Mouse (Mus musculus): ENCODE results near the gene Fut9. TPM values are rescaled to one million over a fixed set of nuclear protein-coding genes. Genes with fewer than 3 reads are reported as not detected.

The Fut9 gene
- total and polyA plus RNA-seq, 3 experiments = not detected

- dilution Hi-C loops (cut with MboI; ENCODE audit: extremely low pct_ligation_motif_present, extremely low pct_unique_long_range_greater_than_20kb, low sequenced_read_pairs) = no loop called here
Observed at GRCm38 (mm10) chr4:25645580-25645979, 154.5 kb downstream of the Fut9 start.

GRCm38 (mm10) chr4:25641993-25642392 is 158.1 kb downstream of the Fut9 start:
- no peaks in the 10 kb centered on the region for H3K4me1 ChIP-seq (ENCODE audit: control insufficient read depth in 1 of 2, insufficient read depth in 2 of 2)
- H3K4me2 ChIP-seq (ENCODE audit: insufficient read depth, low read depth, poor library complexity, severe bottlenecking) = no peak overlapping the region
- H3K79me2 ChIP-seq (replicated peaks; ENCODE audit: control insufficient read depth, extremely low read depth, insufficient read depth, poor library complexity, severe bottlenecking) = no peaks in the 10 kb centered on the region
- no peaks in the 10 kb centered on the region for H3K9me3 ChIP-seq (replicated peaks; ENCODE audit: low read length)
- H3K27me3 ChIP-seq (replicated peaks) = no peaks in the 10 kb centered on the region
- H3K27ac ChIP-seq (ENCODE audit: insufficient read depth, low read depth) = no peak overlapping the region
- in situ Hi-C loops (cut with MboI; ENCODE audit: low pct_ligation_motif_present, low pct_unique_long_range_greater_than_20kb, low sequenced_read_pairs) = no loop called here
- dilution Hi-C loops (cut with MboI; ENCODE audit: extremely low pct_ligation_motif_present, extremely low pct_unique_long_range_greater_than_20kb, low sequenced_read_pairs) = no loop called here
- DNase-seq (ENCODE audit: extremely low read depth) = no peak
- H3K4me3 ChIP-seq (replicated peaks in 1 of 3; ENCODE audit: low read depth in 2 of 3, low read length in 2 of 3, poor library complexity in 1 of 3) = no peak overlapping the region
- H3K9ac ChIP-seq (ENCODE audit: insufficient read depth, low read depth) = no peak overlapping the region
- no peaks in the 10 kb centered on the region for H3K36me3 ChIP-seq (replicated peaks in 1 of 2; ENCODE audit: control insufficient read depth in 1 of 2, insufficient read depth in 1 of 2, low read length in 1 of 2)
- no peak for TF ChIP-seq KAT2A (IDR thresholded peaks at IDR 0.05; ENCODE audit: insufficient replicate concordance, low read length)
- no peak for TF ChIP-seq ELF1 (IDR thresholded peaks at IDR 0.05; ENCODE audit: low read depth, low read length)
- no peak for TF ChIP-seq NRF1 (IDR thresholded peaks at IDR 0.05; ENCODE audit: low read depth, low read length)
- TF ChIP-seq MYC (IDR thresholded peaks at IDR 0.05; ENCODE audit: low read depth, low read length) = no peak
- no peak for TF ChIP-seq CTCF (conservative IDR thresholded peaks at IDR 0.05 in 1 of 2, IDR thresholded peaks at IDR 0.05 in 1 of 2; ENCODE audit: low read depth in 2 of 2, low read length in 2 of 2)
- no peak for TF ChIP-seq SMC3 (IDR thresholded peaks at IDR 0.05; ENCODE audit: low read depth, low read length)
- TF ChIP-seq ZKSCAN1 (IDR thresholded peaks at IDR 0.05; ENCODE audit: borderline replicate concordance, low read depth, low read length) = no peak
- TF ChIP-seq E2F4 (IDR thresholded peaks at IDR 0.05; ENCODE audit: insufficient replicate concordance, low read depth, low read length) = no peak
- TF ChIP-seq HCFC1 (IDR thresholded peaks at IDR 0.05; ENCODE audit: low read depth, low read length) = no peak
- no peak for TF ChIP-seq ETS1 (conservative IDR thresholded peaks at IDR 0.05; ENCODE audit: low read depth, low read length)
- no peak for TF ChIP-seq TCF12 (IDR thresholded peaks at IDR 0.05; ENCODE audit: low read depth, low read length)
- no peak for TF ChIP-seq PAX5 (IDR thresholded peaks at IDR 0.05; ENCODE audit: low read length)
- TF ChIP-seq MXI1 (IDR thresholded peaks at IDR 0.05; ENCODE audit: low read depth, low read length) = no peak
- no peak for TF ChIP-seq ZMIZ1 (IDR thresholded peaks at IDR 0.05; ENCODE audit: low read depth, low read length)
- TF ChIP-seq IRF4 (IDR thresholded peaks at IDR 0.05; ENCODE audit: low read depth, low read length) = no peak
- TF ChIP-seq MAFK (IDR thresholded peaks at IDR 0.05; ENCODE audit: insufficient replicate concordance, low read length) = no peak
- no peak for TF ChIP-seq RAD21 (IDR thresholded peaks at IDR 0.05; ENCODE audit: low read depth, low read length)

More at GRCm38 (mm10) chr4:25645580-25645979, 154.5 kb downstream of the Fut9 start:
- H3K9me3 ChIP-seq (replicated peaks; ENCODE audit: low read length) = no peaks in the 10 kb centered on the region
- no peaks in the 10 kb centered on the region for H3K4me1 ChIP-seq (ENCODE audit: control insufficient read depth in 1 of 2, insufficient read depth in 2 of 2)
- in situ Hi-C loops (cut with MboI; ENCODE audit: low pct_ligation_motif_present, low pct_unique_long_range_greater_than_20kb, low sequenced_read_pairs) = no loop called here
- no peak overlapping the region for H3K4me3 ChIP-seq (replicated peaks in 1 of 3; ENCODE audit: low read depth in 2 of 3, low read length in 2 of 3, poor library complexity in 1 of 3)
- no peak overlapping the region for H3K9ac ChIP-seq (ENCODE audit: insufficient read depth, low read depth)
- TF ChIP-seq E2F4 (IDR thresholded peaks at IDR 0.05; ENCODE audit: insufficient replicate concordance, low read depth, low read length) = no peak
- no peak for TF ChIP-seq USF2 (conservative IDR thresholded peaks at IDR 0.05; ENCODE audit: low read depth, low read length)
- no peak for TF ChIP-seq POLR2A (IDR thresholded peaks at IDR 0.05; ENCODE audit: low read depth, low read length)
- TF ChIP-seq MEF2A (IDR thresholded peaks at IDR 0.05; ENCODE audit: borderline replicate concordance, low read depth, low read length) = no peak
- no peak for TF ChIP-seq CHD2 (IDR thresholded peaks at IDR 0.05; ENCODE audit: low read length)
- TF ChIP-seq IRF4 (IDR thresholded peaks at IDR 0.05; ENCODE audit: low read depth, low read length) = no peak
- no peak for TF ChIP-seq RCOR1 (conservative IDR thresholded peaks at IDR 0.05; ENCODE audit: low read depth, low read length)
- no peak for TF ChIP-seq MYC (IDR thresholded peaks at IDR 0.05; ENCODE audit: low read depth, low read length)
- TF ChIP-seq BHLHE40 (IDR thresholded peaks at IDR 0.05; ENCODE audit: low read depth, low read length) = no peak
- TF ChIP-seq TBP (conservative IDR thresholded peaks at IDR 0.05; ENCODE audit: low read depth, low read length) = no peak
- TF ChIP-seq ELF1 (IDR thresholded peaks at IDR 0.05; ENCODE audit: low read depth, low read length) = no peak
- no peak for TF ChIP-seq UBTF (IDR thresholded peaks at IDR 0.05; ENCODE audit: low read depth, low read length)
- no peak for TF ChIP-seq MXI1 (IDR thresholded peaks at IDR 0.05; ENCODE audit: low read depth, low read length)
- no peak for TF ChIP-seq ZMIZ1 (IDR thresholded peaks at IDR 0.05; ENCODE audit: low read depth, low read length)
- no peak overlapping the region for H3K4me2 ChIP-seq (ENCODE audit: insufficient read depth, low read depth, poor library complexity, severe bottlenecking)
- DNase-seq (ENCODE audit: extremely low read depth) = peak; percentile 21
- no peak overlapping the region for H3K27ac ChIP-seq (ENCODE audit: insufficient read depth, low read depth)
- no peaks in the 10 kb centered on the region for H3K79me2 ChIP-seq (replicated peaks; ENCODE audit: control insufficient read depth, extremely low read depth, insufficient read depth, poor library complexity, severe bottlenecking)
- H3K36me3 ChIP-seq (replicated peaks in 1 of 2; ENCODE audit: control insufficient read depth in 1 of 2, insufficient read depth in 1 of 2, low read length in 1 of 2) = no peaks in the 10 kb centered on the region
- H3K27me3 ChIP-seq (replicated peaks) = no peaks in the 10 kb centered on the region
